Mouse (Mus musculus) liver, adult 2 months (tissue): ENCODE measurements around the gene Pld1. TPM values are rescaled to one million over a fixed set of nuclear protein-coding genes. Genes with fewer than 3 reads are reported as not detected.

Source experiments
- DNase-seq: peaks from one replicate; pipeline ENCODE4 v3.0.0-alpha.2; 2011; ENCODE audit warnings: low read depth, low spot score; ENCODE audit errors: extremely low read depth
- H3K27ac ChIP-seq: fragments of 200-500 bp; replicated peaks from 2 replicates; pipeline ENCODE4 v1.5.1; 2012; ENCODE audit warnings: low read depth, mild to moderate bottlenecking, control low read depth, inconsistent platforms, low read length; ENCODE audit not compliant: insufficient read depth
- H3K27me3 ChIP-seq: fragments of 200-500 bp; 2 replicates; pipeline ENCODE4 v1.6.1; 2012; ENCODE audit warnings: mild to moderate bottlenecking, moderate library complexity, low read length, inconsistent platforms; ENCODE audit not compliant: control insufficient read depth, insufficient read depth
- H3K36me3 ChIP-seq: fragments of 200-500 bp; 2 replicates; pipeline ENCODE4 v1.6.1; 2012; ENCODE audit warnings: low read length, inconsistent platforms; ENCODE audit not compliant: control insufficient read depth, insufficient read depth
- H3K4me1 ChIP-seq: fragments of 200-500 bp; 2 replicates; pipeline ENCODE4 v1.6.1; 2011; ENCODE audit warnings: low read length; ENCODE audit not compliant: control insufficient read depth, insufficient read depth
- H3K4me3 ChIP-seq: fragments of 200-500 bp; 2 replicates; pipeline ENCODE4 v1.5.1; 2011; ENCODE audit warnings: low read depth, mild to moderate bottlenecking, control low read depth, low read length, moderate library complexity; ENCODE audit not compliant: insufficient read depth
- H3K79me2 ChIP-seq: fragments of 200-500 bp; 2 replicates; pipeline ENCODE4 v1.6.1; 2012; ENCODE audit warnings: inconsistent platforms, mild to moderate bottlenecking, low read length, moderate library complexity; ENCODE audit not compliant: control insufficient read depth, insufficient read depth
- H3K9ac ChIP-seq: fragments of 200-500 bp; 2 replicates; pipeline ENCODE4 v1.6.1; 2012; ENCODE audit warnings: low read depth, mild to moderate bottlenecking, control low read depth, inconsistent platforms, low read length
- CTCF ChIP-seq: fragments of 200-500 bp; IDR thresholded peaks from 2 replicates; pipeline ENCODE4 v1.5.1; 2011; ENCODE audit warnings: low read depth, low read length, control low read depth
- POLR2A ChIP-seq: fragments of 200-500 bp; IDR thresholded peaks from 2 replicates; pipeline ENCODE4 v1.6.1; 2011; ENCODE audit warnings: low read length, control low read depth; ENCODE audit not compliant: insufficient read depth; ENCODE audit errors: extremely low read depth
- WGBS: fragments of 180-500 bp; shearing (Covaris S2); methylation state at CpG from one replicate; pipeline ENCODE4 v1.1.7; 2018; 5-methylcytosine and 5-hydroxymethylcytosine counted together
- polyA plus RNA-seq: library from polyadenylated mRNA; depleted of rRNA; stranded (reverse); fragments of >200 nt; gene quantifications from 2 replicates; pipeline ENCODE4 v1.2.3, GENCODE M21; 2012
- total RNA-seq: library from RNA; depleted of rRNA; stranded (reverse); fragments of >200 nt; gene quantifications from 2 replicates; pipeline ENCODE4 v1.2.3, GENCODE M21; 2014

The Pld1 gene
- total and polyA plus RNA-seq, 2 experiments, result 1.9 to 8.4 TPM

GRCm38 (mm10) chr3:28037320-28037932, 98.9 kb downstream of the Pld1 start:
- DNase-seq, result no peak
- TF ChIP-seq CTCF (no peak), POLR2A (no peak)
- WGBS, result 52% methylated on average over 8 of the region's 8 CpGs
- Histone ChIP-seq H3K36me3 (no peaks in the 10 kb centered on the region), H3K79me2 (no peaks in the 10 kb centered on the region), H3K27me3 (no peaks in the 10 kb centered on the region), H3K4me3 (no peak overlapping the region), H3K9ac (no peak overlapping the region), H3K4me1 (peaks cover 12% of the 10 kb centered on the region), H3K27ac (no peak overlapping the region)

- H3K4me1 ChIP-seq, result peaks cover 12% of the 10 kb centered on the region
- H3K27ac ChIP-seq, result no peak overlapping the region
- no peaks in the 10 kb centered on the region for H3K36me3 ChIP-seq
- H3K4me3 ChIP-seq, result no peak overlapping the region
- WGBS, result 91% methylated on average over 2 of the region's 2 CpGs
- DNase-seq, result no peak
- no peak overlapping the region for H3K9ac ChIP-seq
- TF ChIP-seq CTCF, result no peak
- TF ChIP-seq POLR2A, result no peak
- no peaks in the 10 kb centered on the region for H3K79me2 ChIP-seq
- H3K27me3 ChIP-seq, result no peaks in the 10 kb centered on the region
Observed at GRCm38 (mm10) chr3:28038106-28038505, 99.6 kb downstream of the Pld1 start.

GRCm38 (mm10) chr3:28039760-28040159, 101.3 kb downstream of the Pld1 start:
- Histone ChIP-seq H3K36me3 (no peaks in the 10 kb centered on the region), H3K79me2 (no peaks in the 10 kb centered on the region), H3K4me3 (no peak overlapping the region), H3K4me1 (peaks cover 8% of the 10 kb centered on the region), H3K9ac (no peak overlapping the region), H3K27ac (no peak overlapping the region), H3K27me3 (no peaks in the 10 kb centered on the region)
- no peak for DNase-seq
- 41% methylated on average over 1 of the region's 1 CpGs for WGBS
- TF ChIP-seq CTCF, result peak; percentile 46
- TF ChIP-seq POLR2A, result no peak

- H3K4me1 ChIP-seq, result peaks cover 3% of the 10 kb centered on the region; the same call in 1 of the 2 replicates
- no peaks in the 10 kb centered on the region for H3K79me2 ChIP-seq
- DNase-seq, result peak; percentile 45
- no peaks in the 10 kb centered on the region for H3K27me3 ChIP-seq
- no peak overlapping the region for H3K27ac ChIP-seq
- no peak for TF ChIP-seq CTCF
- no peak for TF ChIP-seq POLR2A
- H3K36me3 ChIP-seq, result no peaks in the 10 kb centered on the region
- no peak overlapping the region for H3K9ac ChIP-seq
- no peak overlapping the region for H3K4me3 ChIP-seq
- WGBS, result 43% methylated on average over 8 of the region's 8 CpGs
Observed at GRCm38 (mm10) chr3:28041236-28041635, 102.7 kb downstream of the Pld1 start.

- H3K79me2 ChIP-seq, result no peaks in the 10 kb centered on the region
- H3K27me3 ChIP-seq, result no peaks in the 10 kb centered on the region
- peaks cover 7% of the 10 kb centered on the region; the same call in 1 of the 2 replicates for H3K36me3 ChIP-seq
- WGBS, result 92% methylated on average over 4 of the region's 4 CpGs
- TF ChIP-seq CTCF (no peak), POLR2A (no peak)
- H3K4me3 ChIP-seq, result no peak overlapping the region
- DNase-seq, result no peak
- H3K4me1 ChIP-seq, result peaks cover 3% of the 10 kb centered on the region; the same call in 1 of the 2 replicates
- no peak overlapping the region for H3K27ac ChIP-seq
- no peak overlapping the region for H3K9ac ChIP-seq
Observed at GRCm38 (mm10) chr3:28042366-28042765, 103.9 kb downstream of the Pld1 start.

- Histone ChIP-seq H3K4me3 (no peak overlapping the region), H3K79me2 (no peaks in the 10 kb centered on the region), H3K9ac (no peak overlapping the region), H3K27ac (no peak overlapping the region), H3K36me3 (peaks cover 16% of the 10 kb centered on the region), H3K27me3 (no peaks in the 10 kb centered on the region), H3K4me1 (no peaks in the 10 kb centered on the region)
- WGBS, result 92% methylated on average over 5 of the region's 5 CpGs
- DNase-seq, result no peak
- no peak for TF ChIP-seq POLR2A
- no peak for TF ChIP-seq CTCF
Observed at GRCm38 (mm10) chr3:28047599-28047998, 109.1 kb downstream of the Pld1 start.
